8 mouse cellular contexts compared by ENCODE assay signal in genomic region chr4:134245148-134245843, GRCm38 (mm10). TPM values are rescaled to one million over a fixed set of nuclear protein-coding genes. Genes with fewer than 3 reads are reported as not detected.
DNase-seq lines count a peak whose midpoint lies in the region; ATAC-seq and TF ChIP-seq lines count a peak whose summit lies in the region.

Gene Zfp593, minus strand, starts transcription at chr4:134245592.

- peak; percentile 94 for TF ChIP-seq CTCF in layer of hippocampus, adult 2 months (conservative IDR thresholded peaks at IDR 0.05)
- peak; percentile 85 for TF ChIP-seq CTCF in lung, embryonic 14.5 days (IDR thresholded peaks at IDR 0.05; ENCODE audit: low read depth)
- TF ChIP-seq CTCF in olfactory bulb, adult 2 months (IDR thresholded peaks at IDR 0.05; ENCODE audit: insufficient read depth, low read depth, low read length) = peak; percentile 82
- peak; percentile 90 for TF ChIP-seq CTCF in thymus, adult 2 months (IDR thresholded peaks at IDR 0.05; ENCODE audit: borderline replicate concordance, control insufficient read depth, extremely low read depth, insufficient read depth, low read length, poor library complexity)

- H3K36me3 ChIP-seq in ES-E14 (ENCODE audit: control insufficient read depth, insufficient read depth, low read length, poor library complexity, severe bottlenecking) = peaks cover 10% of the 10 kb centered on the region; the same call in 1 of the 2 replicates
- no peaks in the 10 kb centered on the region for H3K36me3 ChIP-seq in forebrain, embryonic 15.5 days
- H3K36me3 ChIP-seq in lung, embryonic 14.5 days (ENCODE audit: insufficient read depth) = no peaks in the 10 kb centered on the region
- H3K36me3 ChIP-seq in thymus, adult 2 months (ENCODE audit: control insufficient read depth, insufficient read depth, low read length) = no peaks in the 10 kb centered on the region

- H3K9ac ChIP-seq in ES-E14 (ENCODE audit: insufficient read depth, low read depth, low read length, poor library complexity, severe bottlenecking) = peak within 1 kb of the TSS; percentile 77
- H3K9ac ChIP-seq in forebrain, embryonic 15.5 days (replicated peaks) = peak within 1 kb of the TSS; percentile 88
- H3K9ac ChIP-seq in lung, embryonic 14.5 days = peak within 1 kb of the TSS; percentile 85

- TF ChIP-seq POLR2A in olfactory bulb, adult 2 months (IDR thresholded peaks at IDR 0.05; ENCODE audit: insufficient read depth, low read depth, low read length) = no peak; the same call in 1 of the 2 replicates
- TF ChIP-seq POLR2A in thymus, adult 2 months (IDR thresholded peaks at IDR 0.05; ENCODE audit: control insufficient read depth, extremely low read depth, insufficient read depth, low read length, poor library complexity) = no peak; the same call in 1 of the 2 replicates

- in situ Hi-C loops in ES-E14 (cut with MboI; ENCODE audit: low sequenced_read_pairs in 2 of 2, unreplicated experiment in 2 of 2) = no loop called here

- H3K9me3 ChIP-seq in ES-E14 (ENCODE audit: control insufficient read depth, insufficient read depth, low read depth, low read length) = no peaks in the 10 kb centered on the region
- no peaks in the 10 kb centered on the region for H3K9me3 ChIP-seq in forebrain, embryonic 15.5 days
- no peaks in the 10 kb centered on the region for H3K9me3 ChIP-seq in lung, embryonic 14.5 days (ENCODE audit: low read depth, low read length)

- WGBS in forebrain, embryonic 15.5 days = under 1% methylated on average over 60 of the region's 60 CpGs
- WGBS in lung, embryonic 14.5 days = under 1% methylated on average over 60 of the region's 60 CpGs
- under 1% methylated on average over 60 of the region's 60 CpGs for WGBS in olfactory bulb, adult 2 months
- under 1% methylated on average over 60 of the region's 60 CpGs for WGBS in thymus, adult 2 months

- intact Hi-C loops in heart, postnatal 36 days (cut with DNase I) = loop anchor here (1.0 to 10.0 kb wide), 2 partner anchors 58 to 230 kb away; partner anchors contain the start of gene Cep85

- peaks cover 0 to 15% of the 10 kb centered on the region in 2 experiments; a peak in 3 of 4 replicates for H3K4me1 ChIP-seq in ES-E14 (ENCODE audit: control insufficient read depth in 2 of 2, insufficient read depth in 2 of 2, low read length in 2 of 2, poor library complexity in 1 of 2)
- H3K4me1 ChIP-seq in forebrain, embryonic 15.5 days = peaks cover 34% of the 10 kb centered on the region
- peaks cover 7% of the 10 kb centered on the region for H3K4me1 ChIP-seq in lung, embryonic 14.5 days (ENCODE audit: insufficient read depth)
- H3K4me1 ChIP-seq in olfactory bulb, adult 2 months (ENCODE audit: control insufficient read depth, insufficient read depth, low read length) = peaks cover 25% of the 10 kb centered on the region
- H3K4me1 ChIP-seq in thymus, adult 2 months (replicated peaks; ENCODE audit: control insufficient read depth, insufficient read depth, low read length) = peaks cover 12% of the 10 kb centered on the region

- peak; percentile 84 for DNase-seq in ES-E14 (ENCODE audit: low read depth, low spot score)
- peak; percentile 91 for DNase-seq in cerebellum, adult 11-12 months
- DNase-seq in heart, postnatal 36 days = peak; percentile 97
- DNase-seq in layer of hippocampus, adult 2 months (ENCODE audit: low spot score in 2 of 2) = peak; percentile 95 to 98
- peak; percentile 97 for DNase-seq in lung, embryonic 14.5 days
- DNase-seq in thymus, adult 2 months = peak; percentile 96

- H3K4me3 ChIP-seq in ES-E14 (ENCODE audit: insufficient read depth in 1 of 2, low read depth in 1 of 2, low read length in 2 of 2, poor library complexity in 1 of 2, severe bottlenecking in 1 of 2) = peak within 1 kb of the TSS; percentile 74 to 85
- H3K4me3 ChIP-seq in forebrain, embryonic 15.5 days = peak within 1 kb of the TSS; percentile 84
- peak within 1 kb of the TSS; percentile 89 for H3K4me3 ChIP-seq in layer of hippocampus, adult 2 months
- peak within 1 kb of the TSS; percentile 84 for H3K4me3 ChIP-seq in lung, embryonic 14.5 days (ENCODE audit: low read depth, low read length)
- H3K4me3 ChIP-seq in olfactory bulb, adult 2 months (ENCODE audit: insufficient read depth, low read depth, low read length) = peak within 1 kb of the TSS; percentile 82
- peak within 1 kb of the TSS; percentile 81 for H3K4me3 ChIP-seq in thymus, adult 2 months (ENCODE audit: control insufficient read depth, insufficient read depth, low read length)

- peaks cover 33% of the 10 kb centered on the region for H3K27me3 ChIP-seq in forebrain, embryonic 15.5 days
- H3K27me3 ChIP-seq in lung, embryonic 14.5 days (ENCODE audit: insufficient read depth, low read length) = peaks cover 27% of the 10 kb centered on the region
- H3K27me3 ChIP-seq in thymus, adult 2 months (ENCODE audit: control insufficient read depth, insufficient read depth, low read length) = no peaks in the 10 kb centered on the region; the same call in 1 of the 2 replicates

- ATAC-seq in forebrain, embryonic 15.5 days (replicated peaks) = peak; percentile 73
- ATAC-seq in lung, embryonic 14.5 days (ENCODE audit: insufficient read depth) = peak; percentile 81

- no peak within 1 kb of the TSS; the same call in 1 of the 2 replicates for H3K27ac ChIP-seq in ES-E14 (ENCODE audit: insufficient read depth, low read depth, low read length, poor library complexity, severe bottlenecking)
- H3K27ac ChIP-seq in forebrain, embryonic 15.5 days (replicated peaks) = no peak within 1 kb of the TSS; the same call in 1 of the 2 replicates
- H3K27ac ChIP-seq in layer of hippocampus, adult 2 months = peak within 1 kb of the TSS; percentile 83
- no peak within 1 kb of the TSS for H3K27ac ChIP-seq in lung, embryonic 14.5 days (ENCODE audit: low read depth)
- H3K27ac ChIP-seq in olfactory bulb, adult 2 months (ENCODE audit: insufficient read depth, low read depth, low read length) = no peak within 1 kb of the TSS
- H3K27ac ChIP-seq in thymus, adult 2 months (ENCODE audit: control insufficient read depth, insufficient read depth, low read length) = no peak within 1 kb of the TSS

- peak within 1 kb of the TSS; percentile 97 for H3K4me2 ChIP-seq in forebrain, embryonic 15.5 days (replicated peaks)
- peak within 1 kb of the TSS; percentile 93 for H3K4me2 ChIP-seq in lung, embryonic 14.5 days

TF ChIP-seq in ES-E14, 5 proteins besides CTCF, POLR2A, EP300 and RAD21:
- no peak for TF ChIP-seq ZC3H11A (IDR thresholded peaks at IDR 0.05; ENCODE audit: borderline replicate concordance, low read depth, low read length)
- TF ChIP-seq HCFC1 (IDR thresholded peaks at IDR 0.05; ENCODE audit: borderline replicate concordance, insufficient read depth, low read length) = peak; percentile 57; the same call in 1 of the 2 replicates

RNA-seq across cellular contexts. Expression of gene Zfp593, which starts in this region (rescaled TPM):
- 19.8 and 25.2 TPM in 2 replicates for total RNA-seq in ES-E14 (2012; rRNA removed)
- 17.0 and 17.8 TPM in 2 replicates for polyA plus RNA-seq in forebrain, embryonic 15.5 days (2015; fragmentation: Nextera tagmentation; extraction: Ambion mirVana)
- 1 to 10 TPM; 2.6 to 3.7 TPM for total RNA-seq in heart, postnatal 36 days (2021)
- total RNA-seq in layer of hippocampus, adult 2 months (2021) = 10 to 100 TPM in 1 of 2 experiments, 1 to 10 TPM in 1; 9.0 to 10.0 TPM
- polyA plus RNA-seq in lung, embryonic 14.5 days (2014; fragmentation: Nextera tagmentation; extraction: Ambion mirVana) = 16.4 and 17.5 TPM in 2 replicates
- polyA plus RNA-seq in olfactory bulb, adult 2 months (2012; ENCODE audit: insufficient read depth, insufficient read length, low replicate concordance, missing spikeins) = not detected in 2 replicates
- polyA plus RNA-seq in thymus, adult 2 months (2012; rRNA removed) = 14.8 and 15.1 TPM in 2 replicates

Comparison
In these comparisons a context has a peak if more than half of its experiments do, and no peak if none do; other contexts are left out.
1. RNA of gene Zfp593 (polyA plus RNA-seq): 17.0 to 17.8 TPM in forebrain, embryonic 15.5 days, 16.4 to 17.5 TPM in lung, embryonic 14.5 days and 14.8 to 15.1 TPM in thymus, adult 2 months; not detected in olfactory bulb, adult 2 months; every median in the first group is over 10 times any median in the second.
2. Peak in every context shown above with its lines, with median percentiles within 50 percentile points of each other: DNase-seq, H3K4me3 ChIP-seq, H3K9ac ChIP-seq and CTCF ChIP-seq.